Mouse (Mus musculus) liver, postnatal 0 days (tissue): Measurements from ENCODE around the gene Amigo1.

Source experiments
- CTCF ChIP-seq: sonication (generic); IDR thresholded peaks from 2 replicates; pipeline ENCODE4 v1.5.1; 2016; ENCODE audit warnings: antibody characterized with exemption, low read depth
- EP300 ChIP-seq: IDR thresholded peaks from 2 replicates; pipeline ENCODE4 v1.6.1; 2016; ENCODE audit warnings: antibody characterized with exemption, low read depth, mild to moderate bottlenecking

DNA sequence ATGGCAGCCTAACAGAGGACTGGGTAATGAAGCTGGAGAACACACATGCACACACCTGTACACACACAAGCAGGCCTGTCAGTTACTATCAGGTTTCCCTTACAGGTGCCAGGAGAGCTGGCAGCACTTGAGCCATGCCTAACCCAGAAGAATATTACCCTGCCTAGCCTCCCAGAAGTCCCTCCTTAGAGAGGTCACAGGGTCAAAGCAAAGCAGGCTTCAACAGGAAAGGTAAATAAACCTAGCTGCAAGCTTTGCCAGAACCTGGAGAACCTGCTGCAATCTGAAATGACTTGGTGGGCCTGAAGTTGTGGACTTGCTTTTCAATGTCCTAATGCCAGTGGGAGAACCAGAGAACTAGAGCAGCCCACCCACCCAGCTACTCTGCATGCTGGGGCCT is 16.4 kb downstream of the Amigo1 start:
- TF ChIP-seq CTCF (no peak), EP300 (no peak)
